Mouse (Mus musculus) kidney, postnatal 14 days (tissue): ENCODE measurements around the gene Mrpl45.

Experiments
- DNase-seq: peaks from one replicate; pipeline ENCODE4 v3.0.0; 2022; ENCODE audit warnings: mixed read lengths

The Mrpl45 gene

DNA sequence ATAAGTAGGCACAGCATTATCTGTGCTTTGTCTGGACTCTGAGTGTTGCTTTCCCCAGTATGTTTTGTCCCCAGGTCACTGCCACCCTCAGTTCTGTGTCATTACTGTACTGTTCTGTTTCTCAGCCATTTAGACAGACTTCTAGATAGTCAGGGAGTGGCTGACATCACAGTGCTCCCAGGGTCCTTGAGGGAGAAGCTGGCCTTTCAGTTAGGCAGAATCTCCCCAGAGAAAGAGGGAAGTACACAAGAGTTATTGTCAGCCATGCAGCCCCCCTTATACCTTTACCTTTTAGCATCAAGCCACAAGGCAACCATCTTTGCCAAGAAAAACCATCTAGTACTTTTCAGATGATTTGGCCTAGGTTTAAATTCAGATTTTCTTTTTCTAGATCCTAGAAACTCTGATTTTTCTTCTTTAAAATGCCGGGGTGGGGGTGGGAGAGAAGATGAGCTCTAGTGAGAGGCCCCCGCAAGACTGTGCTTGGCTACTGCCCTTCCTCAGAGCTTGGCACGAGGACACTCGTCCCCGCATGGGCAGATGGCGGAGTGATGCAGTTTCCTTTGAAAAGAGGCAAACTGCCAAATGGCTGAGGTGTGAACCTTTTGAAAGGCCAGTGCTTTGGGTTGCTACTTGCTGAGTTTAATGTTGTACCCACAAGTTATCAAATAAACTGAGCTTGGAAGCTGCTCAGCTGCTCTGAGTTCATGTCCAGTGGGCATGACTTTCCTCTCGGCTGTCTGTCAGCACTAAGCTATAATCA is 55.0 kb downstream of the Mrpl45 start:
- peak; percentile 53 for DNase-seq

DNA sequence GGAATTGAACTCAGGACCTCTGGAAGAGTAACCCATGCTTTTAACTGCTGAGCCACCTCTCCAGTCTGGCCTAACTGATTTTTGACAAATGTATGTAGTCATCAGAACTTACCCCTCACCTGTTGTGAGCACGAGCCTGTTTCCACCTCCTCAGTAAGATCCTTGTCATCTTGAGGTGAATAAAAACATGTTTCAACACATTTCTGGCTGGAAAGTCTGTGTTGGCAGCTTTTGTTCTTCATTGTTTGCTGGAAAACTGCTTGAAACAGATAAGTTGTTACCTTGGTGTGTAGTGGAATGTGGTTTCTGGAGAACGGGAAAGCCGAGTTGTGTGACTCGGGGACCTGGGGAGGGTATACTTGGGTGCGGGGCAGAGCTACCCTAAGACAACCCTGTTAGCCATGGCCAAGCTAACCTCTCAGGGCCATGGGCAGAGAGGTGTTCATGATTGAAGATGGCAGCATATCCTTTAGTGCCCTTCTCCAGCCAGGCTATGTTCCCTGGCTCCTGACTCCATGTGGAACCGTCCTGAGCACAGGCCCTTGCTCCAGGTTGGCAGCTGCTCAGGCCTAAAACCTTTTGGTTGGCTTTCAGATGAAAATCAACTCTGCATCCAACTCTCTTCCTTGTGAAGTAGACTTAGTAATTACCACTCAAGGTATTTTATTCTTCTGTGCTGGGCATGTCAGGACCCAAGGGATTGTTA is 56.8 kb downstream of the Mrpl45 start:
- no peak for DNase-seq

DNA sequence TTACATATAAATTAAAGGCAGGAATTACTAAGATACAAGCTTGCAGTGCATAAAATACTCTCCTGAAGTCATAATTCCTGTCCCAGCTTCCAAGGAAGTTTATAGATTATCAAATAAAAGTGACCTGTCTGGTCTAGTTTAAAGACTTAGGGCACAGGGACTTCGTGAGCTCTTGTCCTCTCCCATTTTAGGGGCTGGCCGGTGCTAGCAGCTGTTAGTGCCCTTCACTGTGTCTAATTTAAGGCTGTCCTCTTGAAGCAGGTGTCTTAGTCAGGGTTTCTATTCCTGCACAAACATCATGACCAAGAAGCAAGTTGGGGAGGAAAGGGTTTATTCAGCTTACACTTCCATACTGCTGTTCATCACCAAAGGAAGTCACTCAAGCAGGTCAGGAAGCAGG is 57.9 kb downstream of the Mrpl45 start:
- no peak for DNase-seq
